Mouse (Mus musculus): ENCODE data around the gene Calhm6.

The Calhm6 gene

GRCm38 (mm10) chr10:34096418-34096883 is 31.3 kb downstream of the Calhm6 start, which contains the start of gene Calhm5:
Gene Calhm5 (minus strand): TSS chr10:34096519.
- peak; percentile 39 for DNase-seq

- DNase-seq = peak; percentile 2
These were observed 31.8 kb downstream of the Calhm6 start for GRCm38 (mm10) chr10:34095964-34096363.

DNA sequence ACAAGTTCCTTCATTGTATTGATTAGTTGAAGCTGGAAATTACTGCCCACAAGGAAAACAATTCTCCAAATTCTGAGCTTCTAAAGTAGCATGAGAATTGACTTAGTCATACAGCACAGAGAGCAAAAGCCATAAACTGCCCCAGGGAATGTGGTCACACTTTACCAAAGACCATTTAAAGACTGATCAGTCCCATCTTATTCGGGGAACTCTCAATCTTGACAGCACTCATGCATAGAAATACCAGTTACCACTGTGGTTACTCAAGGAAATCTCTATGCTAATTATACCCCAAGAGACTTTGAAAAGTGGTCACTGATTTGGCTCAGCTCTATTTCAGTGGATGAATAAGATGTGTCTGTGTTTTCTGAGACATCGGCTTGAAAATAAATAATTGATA is 32.6 kb downstream of the Calhm6 start:
- DNase-seq = peak; percentile 32

DNA sequence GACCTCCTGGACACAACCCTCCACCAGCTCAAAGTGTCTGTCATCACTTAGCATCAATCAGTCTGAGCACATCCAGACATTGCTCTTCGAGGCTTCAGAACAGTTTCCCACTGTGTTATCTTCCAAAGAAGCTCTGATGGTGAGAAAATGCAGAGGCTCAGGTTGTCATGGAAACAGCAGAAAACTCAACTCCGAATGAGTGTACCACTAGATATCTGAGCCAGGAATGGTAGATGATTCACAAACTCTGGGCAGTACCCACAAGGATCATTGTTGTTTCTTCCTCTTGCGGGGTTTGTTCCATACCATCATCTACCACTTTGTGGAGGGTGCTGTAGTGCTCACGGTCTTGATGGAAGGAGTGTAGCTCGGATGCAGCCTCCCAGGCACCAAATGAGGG is 35.9 kb downstream of the Calhm6 start:
- DNase-seq = no peak

- no peak for DNase-seq
These were observed 37.3 kb downstream of the Calhm6 start for GRCm38 (mm10) chr10:34090481-34090880.

GRCm38 (mm10) chr10:34089517-34089916 is 38.3 kb downstream of the Calhm6 start:
- no peak for DNase-seq

DNA sequence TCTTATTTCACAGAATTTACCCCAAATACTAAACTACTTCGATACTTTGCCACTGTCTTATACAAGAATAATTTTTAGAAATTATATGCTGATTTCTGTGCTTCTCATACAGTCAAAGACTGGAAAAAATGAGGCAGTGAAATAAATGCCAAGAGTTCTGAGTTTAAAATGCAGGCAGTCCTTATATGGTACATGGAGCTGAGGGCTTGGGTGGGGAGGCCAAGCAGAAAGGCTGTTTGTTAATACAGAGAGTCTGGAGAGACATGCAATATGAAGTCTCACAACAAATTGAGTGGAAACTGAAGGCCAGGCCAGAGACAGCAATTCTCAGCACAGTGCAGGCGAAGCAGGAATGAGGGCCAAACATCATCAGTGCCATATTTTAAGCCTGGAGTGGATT is 39.3 kb downstream of the Calhm6 start:
- DNase-seq = no peak

DNA sequence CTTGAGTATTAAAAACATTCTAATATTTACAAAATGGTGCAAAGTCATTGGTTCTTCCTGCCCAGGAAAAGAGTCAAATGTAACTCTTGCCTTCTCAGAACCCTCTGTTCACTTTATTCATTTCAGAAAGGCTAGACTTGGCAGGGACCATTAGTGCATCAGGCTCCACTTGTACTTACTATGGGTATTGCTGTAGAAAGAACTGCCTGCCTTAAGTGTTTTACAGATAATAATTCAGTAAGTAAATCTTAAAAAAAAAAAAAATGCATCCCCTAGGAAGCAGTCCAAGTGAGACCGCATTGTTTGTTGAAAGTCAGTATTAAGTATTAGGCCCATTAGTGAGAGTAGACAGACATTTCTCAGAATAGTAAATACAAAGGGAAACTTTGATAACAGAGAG is 41.3 kb downstream of the Calhm6 start:
- DNase-seq = no peak

Measured in retina, postnatal 1 day (tissue).